Mouse (Mus musculus) neutrophil, adult 59 days (primary cell): ENCODE data around the gene Pip. TPM values are rescaled to one million over a fixed set of nuclear protein-coding genes. Genes with fewer than 3 reads are reported as not detected.

Experiments
- total RNA-seq, 2 experiments: library from RNA; stranded (reverse); gene quantifications; 1 replicate in 1 of 2; 2 replicates in 1 of 2; pipeline ENCODE4 v1.2.4; 2023

Gene Pip
- not detected for total RNA-seq

GRCm38 (mm10) chr6:41847235-41847634 is at the start of gene Pip:
Gene Pip (plus strand): TSS chr6:41847535.

GRCm38 (mm10) chr6:41852689-41853088 is 5.4 kb downstream of the Pip start, which contains the start of gene Sval2:
Gene Sval2 (plus strand): TSS chr6:41852989.

Other genes starting within 250 kb of the Pip start
- under 1 TPM in 1 of 2 experiments, not detected in 1; 0.22 TPM for gene Ephb6, start 242.1 kb upstream of the Pip start, total RNA-seq
- not detected for gene Trpv6, start 211.1 kb upstream of the Pip start, total RNA-seq
- gene Trpv5, start 166.8 kb upstream of the Pip start, total RNA-seq: not detected
- not detected for gene Llcfc1, start 163.1 kb upstream of the Pip start, total RNA-seq
- gene Kel, start 143.2 kb upstream of the Pip start, total RNA-seq: 10 to 100 TPM in 1 of 2 experiments, 1 to 10 TPM in 1; 7.2 to 28.9 TPM
- not detected for gene Olfr459, start 72.4 kb upstream of the Pip start, total RNA-seq
- not detected for gene Sval2, start 5.5 kb downstream of the Pip start, total RNA-seq
- not detected for gene Sval1, start 104.1 kb downstream of the Pip start, total RNA-seq
- not detected for gene Sval3, start 120.6 kb downstream of the Pip start, total RNA-seq
- gene Sva, start 190.9 kb downstream of the Pip start, total RNA-seq: not detected